Mouse (Mus musculus) adipocyte (in vitro differentiated cells): Measurements from ENCODE around the gene Kcnn4.
"Not testable (repeated sequence)": the region's sequence is repeated elsewhere in the genome, so short reads cannot be mapped to it uniquely, and the experiment has no call there.

Experiments
- DNase-seq: peaks from one replicate; pipeline ENCODE4 v3.0.0-alpha.2; 2016; ENCODE audit warnings: low spot score

Kcnn4 gene

DNA sequence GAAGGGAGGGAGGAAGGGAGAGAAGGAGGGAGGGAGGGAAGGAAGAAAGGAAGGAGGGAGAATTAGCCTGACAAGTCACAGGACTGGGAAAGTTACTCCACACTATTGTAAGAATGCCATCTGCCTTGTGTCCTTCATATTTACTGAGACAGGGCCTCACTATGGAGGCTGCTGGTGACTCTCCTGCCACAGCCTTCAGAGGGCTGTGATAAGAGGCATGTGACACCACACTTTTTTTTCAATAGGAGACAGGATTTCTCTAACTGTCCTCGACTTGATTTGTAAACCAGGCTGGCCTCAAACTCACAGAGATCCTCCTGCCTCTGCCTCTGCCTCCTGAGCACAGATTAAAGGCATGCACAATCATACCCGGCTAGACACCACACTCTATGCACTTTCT, 21.6 kb downstream of the Kcnn4 start:
- peak; percentile 42 for DNase-seq

DNA sequence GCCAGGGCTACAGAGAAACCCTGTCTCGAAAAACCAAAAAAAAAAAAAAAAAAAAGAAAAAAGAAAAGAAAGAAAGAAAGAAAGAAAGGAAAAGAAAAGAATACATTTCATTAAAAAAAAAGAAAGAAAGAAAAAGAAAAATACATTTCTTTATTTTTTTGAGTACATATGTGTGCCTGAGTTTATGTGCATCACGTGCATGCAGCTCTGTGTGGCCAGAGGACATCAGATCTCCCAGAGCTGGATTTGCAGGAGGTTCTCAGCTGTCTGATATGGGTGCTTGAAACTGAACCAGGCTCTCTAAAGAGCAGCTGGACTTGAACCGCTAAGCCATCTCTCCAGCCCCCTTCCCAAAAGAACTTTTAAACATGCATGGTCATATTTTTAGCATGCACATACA, 24.0 kb downstream of the Kcnn4 start:
- no peak for DNase-seq

DNA sequence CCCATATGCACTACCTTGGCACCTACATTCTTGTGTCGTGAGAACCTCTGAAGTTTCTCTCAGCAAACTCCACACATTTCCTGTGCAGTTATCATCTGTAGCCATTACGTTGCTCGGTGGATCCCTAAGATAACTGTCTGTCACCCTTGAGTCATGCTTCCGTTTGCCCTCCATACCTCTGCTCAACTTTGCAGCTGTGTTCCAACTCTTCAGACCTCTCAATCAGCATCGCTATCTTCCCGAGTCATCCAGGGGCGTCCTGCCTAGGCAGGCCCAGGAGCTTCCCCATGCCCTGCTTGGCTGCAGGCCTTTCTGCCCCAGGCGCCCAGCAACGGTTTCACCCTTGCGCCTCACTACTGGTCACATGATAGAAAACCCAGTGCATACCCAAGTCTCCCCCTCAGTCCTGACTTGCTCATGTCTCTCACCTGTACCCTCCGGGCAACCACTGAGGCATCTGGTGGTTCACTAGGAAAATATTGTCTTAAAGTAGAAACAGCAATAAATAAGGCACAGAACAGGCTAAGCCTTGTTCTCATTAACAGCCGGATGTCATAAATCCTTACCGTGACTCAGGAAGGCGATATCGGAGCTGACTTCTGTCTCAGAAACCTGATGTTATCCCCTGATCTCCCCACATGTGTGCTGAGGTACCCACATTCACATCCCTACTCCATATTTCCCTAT, 24.6 kb downstream of the Kcnn4 start:
- no peak for DNase-seq

DNA sequence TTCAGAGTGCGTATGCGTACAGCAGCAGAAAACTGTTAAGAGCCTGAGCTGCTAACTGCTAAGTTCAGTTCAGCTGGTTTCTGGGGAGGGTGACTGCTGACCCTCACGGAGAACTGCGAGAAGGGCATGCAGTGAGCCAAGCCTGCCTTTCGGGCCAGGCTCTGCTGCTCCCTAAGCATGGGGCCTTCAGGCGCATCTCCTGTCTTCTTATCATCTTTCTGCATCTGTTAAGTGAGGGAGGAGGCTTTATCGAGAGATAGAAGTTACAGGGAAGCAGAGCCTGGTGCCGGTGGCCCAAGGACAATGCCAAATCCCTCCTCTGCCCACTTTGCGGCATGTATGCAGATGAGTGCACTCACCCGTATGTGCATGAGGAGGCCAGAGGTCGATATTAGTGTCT, 26.8 kb downstream of the Kcnn4 start:
- DNase-seq, result no peak

DNA sequence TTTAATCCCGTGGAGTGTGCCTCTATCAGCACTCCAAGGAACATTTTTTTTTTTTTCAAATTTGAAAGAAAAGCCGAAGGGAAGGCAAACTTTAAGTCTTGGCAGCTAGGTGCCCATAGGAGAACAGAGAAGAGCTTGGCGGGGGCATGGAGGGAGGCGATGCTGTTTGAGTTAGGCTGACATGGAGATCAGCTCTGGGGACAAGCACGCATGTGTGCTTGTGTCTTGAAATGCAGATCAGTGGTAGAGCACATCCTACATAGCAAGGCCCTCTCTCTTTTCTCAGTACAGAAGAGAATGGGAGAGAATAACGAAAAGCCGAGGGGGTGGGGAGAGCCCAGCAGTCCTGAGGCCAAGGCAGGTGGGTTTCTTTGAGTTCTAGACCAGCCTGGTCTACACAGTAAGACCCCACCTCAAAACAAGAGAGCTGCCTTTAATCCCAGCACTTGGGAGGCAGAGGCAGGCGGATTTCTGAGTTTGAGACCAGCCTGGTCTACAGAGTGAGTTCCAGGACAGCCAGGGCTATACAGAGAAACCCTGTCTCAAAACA, 28.4 kb downstream of the Kcnn4 start:
- DNase-seq, result no peak

DNA sequence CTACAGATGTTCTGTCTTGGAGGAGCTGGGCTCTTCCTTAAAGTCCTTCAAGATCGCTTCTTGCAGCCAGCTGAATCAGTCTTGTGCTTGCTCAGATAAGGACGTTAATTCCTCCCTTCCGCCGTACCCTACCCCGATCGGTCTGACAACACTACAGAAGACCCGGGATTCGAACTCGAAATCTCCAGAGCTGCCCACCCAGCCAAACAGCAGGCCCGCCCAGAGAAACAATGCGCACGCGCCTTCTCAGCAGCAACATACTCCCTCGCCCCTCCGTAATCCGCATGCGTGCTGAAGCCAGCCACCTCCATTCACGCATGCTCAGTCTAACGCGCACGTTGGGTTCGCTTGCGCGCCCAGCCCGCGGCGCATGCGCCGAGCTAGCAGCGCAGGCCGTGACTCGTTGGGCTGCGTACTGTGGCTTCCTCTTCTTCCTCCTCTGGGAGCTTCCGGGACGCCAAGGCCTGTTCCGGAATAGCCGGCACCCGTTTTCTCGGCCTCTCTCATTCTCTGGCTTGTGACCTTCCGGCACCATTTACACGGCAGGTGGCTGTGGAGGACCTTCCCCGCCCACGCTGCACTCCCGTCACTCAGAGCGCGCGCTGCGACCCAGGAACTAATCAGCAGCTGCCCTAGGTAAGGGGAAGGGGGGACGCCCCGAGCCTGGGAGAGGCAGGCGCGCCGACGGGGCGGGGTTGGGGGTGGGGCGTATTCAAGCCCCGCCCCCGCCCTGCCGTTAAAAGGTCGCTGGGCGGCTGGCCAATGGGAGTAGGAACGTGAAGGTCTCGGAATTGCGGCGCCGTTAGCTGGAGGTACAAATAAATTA, 29.4 kb downstream of the Kcnn4 start, which contains the start of gene Smg9:
TSS of gene Smg9 (plus strand) at position 364 of the 826 bp plus-strand sequence.
- DNase-seq, result peak; percentile 98

DNA sequence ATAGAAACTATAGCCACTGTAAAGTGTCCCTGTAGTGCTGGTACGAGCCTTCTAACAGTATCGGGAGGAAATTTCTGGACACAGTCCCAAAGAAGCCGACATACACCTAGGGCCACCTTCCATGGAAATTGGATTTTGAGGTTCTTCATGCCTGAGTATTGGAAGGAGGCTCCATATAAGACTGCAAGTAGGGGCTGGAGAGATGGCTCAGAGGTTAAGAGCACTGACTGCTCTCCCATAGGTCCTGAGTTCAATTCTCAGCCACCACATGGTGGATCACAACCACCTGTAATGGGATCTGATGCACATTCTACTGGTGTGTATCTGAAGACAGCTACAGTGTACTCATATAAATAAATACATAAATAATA, 30.0 kb downstream of the Kcnn4 start:
- DNase-seq, result no peak

DNA sequence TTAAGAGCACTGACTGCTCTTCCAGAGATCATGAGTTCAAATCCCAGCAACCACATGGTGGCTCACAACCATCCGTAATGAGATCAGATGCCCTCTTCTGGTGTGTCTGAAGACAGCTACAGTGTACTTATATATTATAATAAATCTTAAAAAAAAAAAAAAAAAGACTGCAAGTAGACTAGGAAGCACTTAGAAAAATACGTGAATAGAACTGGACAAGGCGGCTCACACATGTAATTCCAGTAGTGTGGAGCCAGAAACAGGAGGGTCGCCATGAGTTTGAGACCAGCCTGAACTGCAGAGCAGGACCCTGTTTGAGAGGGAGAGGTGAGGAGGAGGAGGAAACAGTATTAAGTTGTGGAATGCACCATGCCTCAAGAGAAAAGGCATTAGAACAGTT, 30.4 kb downstream of the Kcnn4 start:
- not testable (repeated sequence) for DNase-seq

DNA sequence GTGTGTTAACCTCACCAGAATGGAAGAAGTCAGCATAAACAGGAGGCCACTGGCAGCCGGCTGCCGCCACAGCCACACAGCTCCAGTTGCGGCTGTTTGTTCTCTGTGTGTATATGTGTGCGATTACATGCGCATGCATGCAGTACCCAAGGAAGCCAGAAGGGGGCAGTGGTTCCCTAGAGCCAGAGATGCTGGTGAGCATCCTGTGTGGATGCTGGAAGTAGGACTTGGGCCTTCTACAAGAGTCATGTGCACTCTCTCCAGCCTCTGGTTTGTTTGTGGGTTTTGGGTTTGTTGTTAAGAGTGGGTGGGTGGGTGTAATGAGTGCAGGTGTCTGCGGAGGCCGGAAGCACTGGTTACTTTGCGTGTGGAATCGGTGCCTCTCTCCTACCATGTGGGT, 32.8 kb downstream of the Kcnn4 start:
- DNase-seq, result no peak

DNA sequence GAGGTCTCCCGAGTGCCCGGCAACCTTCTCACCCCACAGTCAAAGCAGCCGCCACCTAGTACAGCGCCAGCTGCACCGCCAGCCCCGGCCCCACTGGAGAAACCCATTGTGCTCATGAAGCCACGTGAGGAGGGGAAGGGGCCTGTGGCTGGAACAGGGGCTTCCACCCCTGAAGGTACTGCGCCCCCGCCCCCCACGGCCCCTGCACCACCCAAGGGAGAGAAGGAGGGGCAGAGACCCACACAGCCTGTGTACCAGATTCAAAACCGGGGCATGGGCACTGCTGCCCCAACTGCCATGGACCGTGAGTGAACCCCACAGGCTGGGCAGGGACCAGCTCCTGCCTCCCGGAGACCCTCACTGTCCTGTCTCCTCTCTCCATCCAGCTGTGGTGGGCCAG, 35.6 kb downstream of the Kcnn4 start:
- DNase-seq, result no peak

DNA sequence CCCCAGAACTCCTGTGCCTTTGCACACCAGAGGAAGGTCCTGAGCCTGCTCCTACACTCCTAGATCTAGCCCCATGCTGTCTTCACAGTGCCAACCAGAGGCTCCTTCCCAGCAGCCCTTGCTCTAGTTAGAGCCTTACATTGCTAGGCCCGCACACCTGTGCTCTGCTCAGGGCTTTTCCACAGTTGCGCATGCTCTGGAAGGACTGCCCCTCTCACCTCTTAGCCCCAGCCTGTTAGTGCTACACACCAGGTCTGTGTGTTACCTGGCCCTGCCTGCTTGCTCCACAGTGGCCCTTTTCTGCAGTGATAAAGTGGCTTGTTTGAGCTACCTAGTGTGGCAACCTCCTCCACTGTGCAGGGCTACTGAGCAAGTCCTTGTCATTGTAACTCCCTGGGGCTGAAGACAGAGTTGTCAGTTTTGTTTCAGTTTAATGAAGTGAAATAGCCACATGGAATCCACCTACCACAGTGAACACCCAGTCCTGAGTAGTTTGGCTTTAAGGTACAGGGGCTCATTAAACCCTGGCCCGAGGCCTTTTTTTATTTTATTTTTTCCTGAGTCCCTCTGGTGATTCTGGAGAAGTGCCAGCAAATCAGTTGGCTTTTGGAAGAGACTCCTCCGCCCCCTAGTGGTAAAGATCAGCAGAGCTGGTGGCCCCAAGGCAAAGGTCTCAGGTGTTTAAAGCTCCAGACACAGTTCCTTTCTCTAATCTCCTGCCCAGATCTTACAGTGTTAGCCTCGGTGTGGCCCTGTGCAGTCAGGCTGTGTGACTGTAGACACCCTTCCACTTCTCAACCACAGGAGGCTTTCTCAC, 36.7 kb downstream of the Kcnn4 start:
- DNase-seq, result peak; percentile 85

DNA sequence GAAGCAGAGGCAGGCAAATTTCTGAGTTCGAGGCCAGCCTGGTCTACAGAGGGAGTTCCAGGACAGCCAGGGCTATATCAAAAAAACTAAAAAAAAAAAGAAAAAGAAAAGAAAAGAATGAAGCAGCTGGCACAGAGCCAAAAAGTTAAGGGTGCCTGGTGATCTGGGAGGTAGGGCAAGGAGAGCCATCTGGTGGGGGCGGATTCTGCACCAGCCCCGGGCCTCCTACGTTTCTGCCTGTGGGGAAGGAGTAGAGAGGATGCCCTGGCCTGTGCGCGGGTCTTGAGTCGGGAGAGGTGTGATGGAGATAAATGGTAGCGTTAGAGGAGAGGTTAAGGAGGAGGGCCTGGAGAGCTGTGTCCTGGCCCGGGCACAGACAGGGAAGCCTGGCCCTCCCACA, 38.1 kb downstream of the Kcnn4 start:
- no peak for DNase-seq

DNA sequence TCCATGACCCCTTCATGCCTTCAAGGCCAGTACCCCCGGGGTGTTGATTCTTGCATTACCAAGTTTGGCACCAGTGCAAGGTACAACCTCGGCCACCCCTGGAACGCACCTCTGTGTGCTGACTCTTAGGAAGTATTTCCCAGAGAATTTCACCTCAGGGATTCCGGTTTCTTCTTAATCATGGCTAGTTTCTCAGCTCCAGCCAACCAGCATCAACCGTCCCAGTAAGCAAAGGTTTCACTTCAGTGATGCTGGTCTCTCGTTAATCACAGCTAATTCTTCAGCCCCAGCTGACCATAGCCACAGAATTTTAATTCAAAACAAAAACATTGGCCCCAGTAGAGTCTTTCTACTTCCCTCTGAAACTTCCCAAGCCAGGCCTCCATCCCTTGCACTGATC, 40.1 kb downstream of the Kcnn4 start:
- no peak for DNase-seq

DNA sequence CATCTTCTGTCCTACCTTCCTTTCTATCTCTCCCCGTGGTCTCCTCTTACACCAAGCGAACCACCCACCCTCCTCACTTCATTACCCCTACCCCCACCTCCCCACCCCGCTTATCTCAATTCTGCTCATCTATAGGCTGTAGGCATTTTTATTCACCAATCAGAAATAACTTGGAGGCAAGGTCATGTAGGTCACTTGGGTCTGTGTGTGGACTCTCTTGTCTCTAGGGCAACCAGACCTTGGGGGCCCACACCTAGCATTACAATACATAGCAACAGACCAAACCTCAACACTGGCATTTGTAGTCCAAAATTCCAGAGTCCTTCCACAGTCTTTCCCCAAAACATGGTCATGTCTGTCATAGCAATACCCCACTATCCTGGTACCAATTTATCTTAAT, 40.8 kb downstream of the Kcnn4 start:
- no peak for DNase-seq

DNA sequence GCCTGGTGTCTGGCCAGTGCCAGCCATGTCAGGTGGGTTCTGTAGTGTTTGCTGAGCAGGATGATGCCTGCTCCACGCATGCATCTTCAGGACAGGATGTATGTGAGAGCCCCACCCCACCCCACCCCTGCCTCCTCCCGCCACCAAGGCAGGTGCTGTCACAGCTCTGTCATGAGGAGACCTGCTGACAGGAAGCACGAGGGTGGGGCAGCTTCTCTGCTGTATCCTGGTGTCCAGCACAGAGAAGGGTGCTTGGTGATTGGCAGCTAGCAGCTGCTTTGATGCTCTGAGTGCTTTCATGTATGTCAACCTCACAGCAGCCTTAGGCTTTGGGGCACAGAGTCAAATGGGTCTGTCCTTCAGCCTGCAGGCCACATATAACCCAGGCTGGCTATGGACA, 43.6 kb downstream of the Kcnn4 start:
- DNase-seq, result no peak

DNA sequence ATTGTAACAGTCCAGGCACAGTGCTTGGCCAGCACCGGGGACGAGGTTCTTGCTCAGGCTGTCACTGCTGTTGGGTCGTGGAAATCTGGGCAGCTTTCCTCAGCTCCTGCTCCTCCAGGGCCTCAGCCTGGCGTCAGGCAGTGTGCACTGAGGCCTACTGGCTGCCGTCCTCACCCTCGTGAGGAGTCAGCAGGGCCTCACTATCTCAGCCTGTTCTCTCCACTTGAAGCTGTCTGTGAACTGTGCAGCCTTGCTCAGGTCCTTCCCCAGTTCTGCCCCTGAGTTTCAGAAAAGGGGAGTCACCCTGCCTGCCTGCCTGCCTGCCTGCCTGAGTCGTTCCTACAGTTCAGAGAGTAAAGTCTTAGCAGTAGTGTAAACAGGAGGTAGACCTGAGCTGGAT, 45.2 kb downstream of the Kcnn4 start:
- no peak for DNase-seq

DNA sequence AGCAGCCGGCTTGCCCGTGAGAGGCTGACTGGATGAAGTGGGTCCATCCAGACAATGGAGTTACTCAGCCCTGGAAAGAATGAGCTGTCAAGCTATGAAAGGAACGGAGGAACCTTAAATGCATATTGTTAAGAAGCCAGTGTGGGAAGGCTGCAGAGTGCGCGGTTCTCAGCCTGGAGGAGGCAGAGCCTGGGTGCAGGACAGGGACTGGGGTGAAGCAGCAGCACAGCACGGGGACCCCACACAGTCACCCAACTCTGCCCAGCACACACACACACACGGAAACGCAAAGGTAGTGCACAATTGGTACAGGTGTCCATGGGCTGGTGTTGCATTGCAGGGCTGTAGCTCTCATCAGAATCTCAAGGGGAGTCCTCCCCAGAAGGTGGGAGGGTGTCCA, 49.5 kb downstream of the Kcnn4 start:
- no peak for DNase-seq

DNA sequence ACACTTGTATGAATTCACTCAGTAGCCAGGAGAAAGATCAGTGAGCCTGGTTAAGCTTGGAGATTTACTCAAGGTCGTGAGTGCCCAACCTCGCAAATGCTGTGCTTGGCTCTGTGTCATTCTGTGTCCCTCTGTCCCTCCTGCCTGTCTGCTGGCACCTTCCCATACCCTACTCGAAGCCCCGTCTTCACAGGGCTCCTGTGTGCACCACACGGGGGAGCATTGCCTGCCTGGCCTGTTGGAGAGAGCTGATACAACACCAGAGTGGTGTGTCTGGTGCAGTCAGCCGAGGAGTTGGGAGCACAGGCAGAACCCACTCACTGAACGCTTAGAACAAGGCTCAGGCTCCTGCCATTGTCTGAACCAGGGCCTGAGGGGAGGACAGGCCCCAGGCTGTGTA, 51.6 kb downstream of the Kcnn4 start:
- no peak for DNase-seq

DNA sequence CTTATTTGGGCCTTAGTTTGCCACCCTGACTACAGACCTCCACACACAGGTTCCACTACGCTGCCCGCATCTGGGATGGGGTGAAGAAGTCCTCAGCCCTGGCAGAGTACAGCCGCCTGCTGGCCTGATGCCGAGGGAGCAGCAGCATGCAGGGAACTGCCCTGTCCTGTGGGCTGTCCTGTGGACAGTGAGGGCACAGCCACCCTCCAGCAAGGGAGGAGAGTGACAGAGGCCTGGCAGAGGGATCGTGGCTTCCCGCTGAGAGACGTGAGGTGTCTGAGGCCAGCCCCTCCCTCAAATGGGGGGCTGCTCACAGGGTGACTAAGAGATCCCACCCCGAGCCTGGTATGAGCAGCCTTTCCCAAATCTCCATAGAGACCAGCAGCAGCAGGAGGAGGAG, 52.2 kb downstream of the Kcnn4 start:
- no peak for DNase-seq

DNA sequence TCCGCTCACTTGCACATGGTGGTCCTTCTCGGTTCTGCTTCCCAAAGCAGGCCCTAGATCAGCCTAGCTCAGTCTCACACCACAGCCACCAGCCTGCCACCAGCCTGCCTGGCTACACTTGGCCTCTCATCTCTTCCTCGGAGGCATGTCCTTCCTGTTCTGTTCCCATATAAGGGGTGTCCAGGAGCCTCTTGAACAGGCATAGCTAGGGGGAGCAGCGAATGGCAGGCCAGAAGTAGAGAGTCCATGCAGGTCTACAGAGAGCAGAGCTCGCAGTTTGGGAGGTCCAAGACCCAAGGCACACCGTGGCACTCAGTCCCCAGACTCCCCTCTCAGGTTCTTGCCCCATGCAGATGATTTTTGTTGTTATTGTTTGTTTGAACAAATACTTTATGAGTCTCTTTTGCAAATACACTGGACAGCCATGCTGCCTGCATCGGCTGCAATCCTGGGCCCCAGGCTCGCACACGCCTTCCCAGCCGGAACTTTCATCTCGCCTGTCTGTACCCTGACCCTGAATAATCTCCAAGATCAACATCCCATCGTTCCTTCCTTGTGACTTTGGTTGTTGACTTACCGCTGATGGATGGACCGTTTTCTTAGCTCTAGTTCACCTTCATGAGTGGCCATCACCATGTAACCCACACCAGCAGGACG, 53.2 kb downstream of the Kcnn4 start:
- no peak for DNase-seq

DNA sequence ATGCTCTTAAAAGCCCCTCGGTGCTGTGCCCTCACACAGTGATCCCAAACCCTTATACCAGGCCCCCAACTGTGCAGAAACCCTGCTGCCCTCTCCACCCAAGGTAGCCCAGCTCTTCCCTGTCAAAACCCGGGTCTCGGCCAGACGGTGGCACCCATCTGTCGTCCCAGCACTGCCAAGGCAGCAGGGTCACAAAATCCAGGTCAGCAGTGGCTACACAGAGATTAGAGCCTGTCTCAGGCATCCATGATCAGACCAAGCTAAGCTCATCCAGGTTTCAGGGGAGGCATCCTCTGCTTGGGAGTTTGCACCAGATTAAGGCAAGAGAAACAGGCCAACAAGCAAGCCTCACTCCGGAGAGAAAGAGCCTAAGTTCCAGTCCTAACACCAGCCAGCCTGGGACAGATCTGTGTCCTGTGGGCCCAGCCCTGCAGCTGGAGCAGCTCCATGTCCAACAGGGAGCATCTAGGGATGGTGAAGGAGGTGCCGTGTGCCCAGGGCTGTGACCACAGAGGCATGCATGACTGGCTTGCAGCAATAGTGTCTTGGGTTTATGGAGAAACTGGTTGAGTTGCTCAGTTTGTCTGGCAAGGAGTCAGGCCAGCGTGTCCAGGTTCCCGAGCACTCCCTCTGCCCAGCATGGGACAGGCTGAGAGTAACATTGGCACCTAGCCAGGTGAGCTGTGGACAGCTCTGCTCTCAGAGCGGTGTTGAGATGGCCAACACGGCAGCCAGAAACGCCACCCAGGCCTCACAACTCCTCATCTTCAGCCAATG, 54.1 kb downstream of the Kcnn4 start:
- DNase-seq, result peak; percentile 57
